Mouse (Mus musculus): Measurements from ENCODE around the gene Cwf19l1. TPM values are rescaled to one million over a fixed set of nuclear protein-coding genes. Genes with fewer than 3 reads are reported as not detected.

Cwf19l1 gene
- polyA plus RNA-seq, 1 experiment: 9.9 TPM

DNA sequence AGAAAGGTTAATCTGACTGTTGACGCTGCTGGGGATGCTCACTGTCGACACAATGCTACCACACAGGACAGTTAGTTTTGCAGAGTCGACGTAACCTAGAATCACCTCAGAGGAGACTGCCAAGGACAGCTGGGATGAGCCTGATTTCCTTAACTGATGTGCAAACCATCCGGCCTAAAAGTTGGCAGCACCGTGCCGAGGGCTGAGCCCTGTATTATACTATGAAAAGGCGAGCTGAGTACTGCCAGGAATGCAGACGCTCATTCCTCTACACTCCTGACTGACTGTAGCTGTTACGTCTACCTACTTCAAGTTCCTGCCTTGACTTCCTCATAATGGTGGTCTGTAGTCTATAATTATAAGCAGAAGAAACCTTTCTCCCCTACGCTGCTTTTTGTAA lies 60.7 kb downstream of the Cwf19l1 start:
- H3K27me3 ChIP-seq (replicated peaks; ENCODE audit: control insufficient read depth, insufficient read depth, low read length): no peaks in the 10 kb centered on the region
- H3K4me1 ChIP-seq (ENCODE audit: control insufficient read depth, insufficient read depth, low read length): peaks cover 1% of the 10 kb centered on the region; the same call in 1 of the 2 replicates
- WGBS: 72% methylated on average over 11 of the region's 11 CpGs
- TF ChIP-seq CTCF (conservative IDR thresholded peaks at IDR 0.05; ENCODE audit: insufficient read depth, insufficient read length, low read depth, low read length) (no peak), POLR2A (IDR thresholded peaks at IDR 0.05; ENCODE audit: low read depth, low read length) (no peak)
- no peak overlapping the region for H3K27ac ChIP-seq (ENCODE audit: insufficient read depth, low read depth, low read length)
- no peak overlapping the region for H3K4me3 ChIP-seq (ENCODE audit: insufficient read depth, low read depth, low read length)
- peaks cover 7% of the 10 kb centered on the region for H3K36me3 ChIP-seq (ENCODE audit: control insufficient read depth, insufficient read depth, low read length)
- DNase-seq: no peak

DNA sequence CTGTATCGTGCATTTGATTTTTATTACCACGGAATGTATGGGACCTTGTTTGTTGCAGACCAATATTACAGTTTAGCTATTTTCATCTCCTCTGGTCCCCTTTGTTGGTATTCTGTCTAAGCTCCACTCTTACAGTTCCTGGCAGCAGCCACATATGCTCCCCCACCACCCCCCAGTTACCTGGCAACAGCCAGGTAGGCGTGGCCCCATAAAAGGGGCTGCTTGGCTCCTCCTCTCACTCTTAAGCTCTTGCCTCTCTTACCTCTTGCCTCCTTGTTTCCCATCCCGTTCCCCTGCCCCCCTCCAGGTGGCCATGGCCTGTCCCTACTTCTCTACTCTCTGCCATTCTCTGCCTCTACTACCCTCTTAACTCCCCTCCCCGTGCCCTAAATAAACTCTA lies 64.5 kb downstream of the Cwf19l1 start:
- H3K27me3 ChIP-seq (replicated peaks; ENCODE audit: control insufficient read depth, insufficient read depth, low read length): no peaks in the 10 kb centered on the region
- 63% methylated on average over 5 of the region's 5 CpGs for WGBS
- no peak for TF ChIP-seq POLR2A (IDR thresholded peaks at IDR 0.05; ENCODE audit: low read depth, low read length)
- TF ChIP-seq CTCF (conservative IDR thresholded peaks at IDR 0.05; ENCODE audit: insufficient read depth, insufficient read length, low read depth, low read length): no peak
- no peak for DNase-seq
- H3K27ac ChIP-seq (ENCODE audit: insufficient read depth, low read depth, low read length): no peak overlapping the region
- H3K36me3 ChIP-seq (ENCODE audit: control insufficient read depth, insufficient read depth, low read length): peaks cover 5% of the 10 kb centered on the region
- no peak overlapping the region for H3K4me3 ChIP-seq (ENCODE audit: insufficient read depth, low read depth, low read length)
- peaks cover 6% of the 10 kb centered on the region for H3K4me1 ChIP-seq (ENCODE audit: control insufficient read depth, insufficient read depth, low read length)

GRCm38 (mm10) chr19:44069914-44070232 lies 65.8 kb downstream of the Cwf19l1 start:
- peaks cover 2% of the 10 kb centered on the region for H3K36me3 ChIP-seq (ENCODE audit: control insufficient read depth, insufficient read depth, low read length)
- H3K27ac ChIP-seq (ENCODE audit: insufficient read depth, low read depth, low read length): no peak overlapping the region
- no peaks in the 10 kb centered on the region for H3K27me3 ChIP-seq (replicated peaks; ENCODE audit: control insufficient read depth, insufficient read depth, low read length)
- no peak for TF ChIP-seq POLR2A (IDR thresholded peaks at IDR 0.05; ENCODE audit: low read depth, low read length)
- TF ChIP-seq CTCF (conservative IDR thresholded peaks at IDR 0.05; ENCODE audit: insufficient read depth, insufficient read length, low read depth, low read length): no peak
- H3K4me3 ChIP-seq (ENCODE audit: insufficient read depth, low read depth, low read length): peak overlapping the region; percentile 74
- DNase-seq: no peak
- WGBS: 5% methylated on average over 4 of the region's 4 CpGs
- H3K4me1 ChIP-seq (ENCODE audit: control insufficient read depth, insufficient read depth, low read length): peaks cover 10% of the 10 kb centered on the region

GRCm38 (mm10) chr19:44069121-44069913 lies 66.4 kb downstream of the Cwf19l1 start, which contains the start of gene Erlin1:
Gene Erlin1 (minus strand): TSS chr19:44069785.
- TF ChIP-seq POLR2A (IDR thresholded peaks at IDR 0.05; ENCODE audit: low read depth, low read length) (no peak), CTCF (conservative IDR thresholded peaks at IDR 0.05; ENCODE audit: insufficient read depth, insufficient read length, low read depth, low read length) (no peak)
- Histone ChIP-seq H3K27ac (ENCODE audit: insufficient read depth, low read depth, low read length) (peak within 1 kb of the TSS; percentile 58), H3K36me3 (ENCODE audit: control insufficient read depth, insufficient read depth, low read length) (peaks cover 1% of the 10 kb centered on the region), H3K27me3 (replicated peaks; ENCODE audit: control insufficient read depth, insufficient read depth, low read length) (no peaks in the 10 kb centered on the region), H3K4me1 (ENCODE audit: control insufficient read depth, insufficient read depth, low read length) (peaks cover 11% of the 10 kb centered on the region), H3K4me3 (ENCODE audit: insufficient read depth, low read depth, low read length) (peak within 1 kb of the TSS; percentile 74)
- peak; percentile 93 for DNase-seq
- WGBS: under 1% methylated on average over 74 of the region's 75 CpGs

- Histone ChIP-seq H3K4me1 (ENCODE audit: control insufficient read depth, insufficient read depth, low read length) (peaks cover 11% of the 10 kb centered on the region), H3K27ac (ENCODE audit: insufficient read depth, low read depth, low read length) (peak overlapping the region; percentile 67), H3K27me3 (replicated peaks; ENCODE audit: control insufficient read depth, insufficient read depth, low read length) (no peaks in the 10 kb centered on the region), H3K36me3 (ENCODE audit: control insufficient read depth, insufficient read depth, low read length) (peaks cover 1% of the 10 kb centered on the region), H3K4me3 (ENCODE audit: insufficient read depth, low read depth, low read length) (peak overlapping the region; percentile 34)
- TF ChIP-seq POLR2A (IDR thresholded peaks at IDR 0.05; ENCODE audit: low read depth, low read length): no peak
- TF ChIP-seq CTCF (conservative IDR thresholded peaks at IDR 0.05; ENCODE audit: insufficient read depth, insufficient read length, low read depth, low read length): no peak
- DNase-seq: no peak
- WGBS: 50% methylated on average over 4 of the region's 4 CpGs
Measured at GRCm38 (mm10) chr19:44068232-44068631, 67.4 kb downstream of the Cwf19l1 start.

GRCm38 (mm10) chr19:44067323-44068049 lies 68.2 kb downstream of the Cwf19l1 start:
- DNase-seq: peak; percentile 77
- TF ChIP-seq POLR2A (IDR thresholded peaks at IDR 0.05; ENCODE audit: low read depth, low read length) (no peak), CTCF (conservative IDR thresholded peaks at IDR 0.05; ENCODE audit: insufficient read depth, insufficient read length, low read depth, low read length) (no peak)

GRCm38 (mm10) chr19:44064734-44065133 lies 70.9 kb downstream of the Cwf19l1 start:
- DNase-seq: peak; percentile 35
- WGBS: 61% methylated on average over 2 of the region's 2 CpGs

More at GRCm38 (mm10) chr19:44067323-44068049, 68.2 kb downstream of the Cwf19l1 start:
- Histone ChIP-seq H3K4me1 (ENCODE audit: control insufficient read depth, insufficient read depth, low read length) (peaks cover 11% of the 10 kb centered on the region), H3K36me3 (ENCODE audit: control insufficient read depth, insufficient read depth, low read length) (peaks cover 5% of the 10 kb centered on the region; the same call in 1 of the 2 replicates), H3K27ac (ENCODE audit: insufficient read depth, low read depth, low read length) (peak overlapping the region; percentile 65), H3K27me3 (replicated peaks; ENCODE audit: control insufficient read depth, insufficient read depth, low read length) (no peaks in the 10 kb centered on the region), H3K4me3 (ENCODE audit: insufficient read depth, low read depth, low read length) (peak overlapping the region; percentile 12; the same call in 1 of the 2 replicates)
- 45% methylated on average over 9 of the region's 9 CpGs for WGBS

More at GRCm38 (mm10) chr19:44064734-44065133, 70.9 kb downstream of the Cwf19l1 start:
- Histone ChIP-seq H3K27ac (ENCODE audit: insufficient read depth, low read depth, low read length) (peak overlapping the region; percentile 52; the same call in 1 of the 2 replicates), H3K4me3 (ENCODE audit: insufficient read depth, low read depth, low read length) (no peak overlapping the region), H3K4me1 (ENCODE audit: control insufficient read depth, insufficient read depth, low read length) (peaks cover 8% of the 10 kb centered on the region), H3K27me3 (replicated peaks; ENCODE audit: control insufficient read depth, insufficient read depth, low read length) (no peaks in the 10 kb centered on the region), H3K36me3 (ENCODE audit: control insufficient read depth, insufficient read depth, low read length) (peaks cover 7% of the 10 kb centered on the region; the same call in 1 of the 2 replicates)
- no peak for TF ChIP-seq CTCF (conservative IDR thresholded peaks at IDR 0.05; ENCODE audit: insufficient read depth, insufficient read length, low read depth, low read length)
- TF ChIP-seq POLR2A (IDR thresholded peaks at IDR 0.05; ENCODE audit: low read depth, low read length): no peak

Measured in kidney, adult 2 months (tissue).